Mouse (Mus musculus): ENCODE measurements around the gene Dctn2.

Gene Dctn2

GRCm38 (mm10) chr10:127266112-127267091 lies at the start of gene Dctn2:
Gene Dctn2, plus strand, starts transcription at chr10:127266368.
- in situ Hi-C loops (cut with MboI, MseI), result no loop called here

DNA sequence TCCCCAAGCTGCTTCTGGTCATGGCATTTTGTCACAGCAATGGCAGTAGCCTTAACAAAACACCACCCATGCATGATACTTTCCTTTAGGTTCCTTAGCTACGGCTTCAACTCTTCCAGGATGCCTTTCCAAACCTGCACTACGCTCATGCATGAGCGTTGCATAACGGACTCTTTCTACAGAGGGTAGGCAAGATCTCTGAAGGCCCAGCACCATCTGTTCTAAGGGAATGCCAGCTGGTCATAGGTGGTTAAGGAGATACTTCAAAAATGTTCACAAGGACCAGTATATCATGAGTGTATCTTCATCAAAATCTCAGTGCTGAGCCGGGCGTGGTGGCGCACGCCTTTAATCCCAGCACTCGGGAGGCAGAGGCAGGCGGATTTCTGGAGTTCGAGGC lies 49.7 kb upstream of the Dctn2 start:
- in situ Hi-C loops (cut with MboI, MseI), result no loop called here

DNA sequence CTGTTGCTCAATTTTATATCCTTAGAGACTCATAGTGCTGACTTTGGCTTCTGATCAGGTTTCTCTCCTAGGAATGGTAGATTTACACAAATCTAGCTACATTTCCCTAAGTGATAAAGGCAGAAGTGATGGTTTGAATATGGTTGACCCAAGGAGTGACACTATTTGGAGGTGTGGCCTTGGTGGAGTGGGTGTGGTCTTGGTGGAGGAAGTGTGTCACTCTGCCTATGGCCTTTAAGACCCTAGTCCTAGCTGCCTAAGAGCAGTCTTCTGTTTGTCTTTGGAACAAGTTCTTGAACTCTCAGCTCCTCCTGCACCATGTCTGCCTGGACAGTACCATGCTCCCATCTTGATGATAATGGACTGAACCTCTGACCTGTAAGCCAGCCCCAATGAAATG lies 49.0 kb upstream of the Dctn2 start:
- in situ Hi-C loops (cut with MboI, MseI), result no loop called here

DNA sequence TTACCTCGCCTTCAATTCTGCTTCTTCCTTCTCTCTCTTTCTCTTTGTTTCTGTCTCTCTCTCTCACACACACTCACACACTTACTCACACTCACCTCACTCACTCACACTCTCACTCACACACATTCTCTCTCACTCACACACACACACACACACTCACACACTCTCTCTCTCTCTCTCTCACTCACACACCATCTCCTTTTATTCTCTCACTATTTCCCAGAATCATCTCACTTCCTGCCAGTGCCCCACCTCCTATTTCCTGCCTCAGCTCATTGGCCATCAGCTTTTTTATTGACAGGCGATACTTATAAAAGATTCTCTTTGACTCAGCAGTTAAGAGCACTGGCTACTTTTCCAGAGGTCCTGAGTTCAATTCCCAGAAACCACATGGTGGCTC lies 47.8 kb upstream of the Dctn2 start:
- in situ Hi-C loops (cut with MboI, MseI), result no loop called here

DNA sequence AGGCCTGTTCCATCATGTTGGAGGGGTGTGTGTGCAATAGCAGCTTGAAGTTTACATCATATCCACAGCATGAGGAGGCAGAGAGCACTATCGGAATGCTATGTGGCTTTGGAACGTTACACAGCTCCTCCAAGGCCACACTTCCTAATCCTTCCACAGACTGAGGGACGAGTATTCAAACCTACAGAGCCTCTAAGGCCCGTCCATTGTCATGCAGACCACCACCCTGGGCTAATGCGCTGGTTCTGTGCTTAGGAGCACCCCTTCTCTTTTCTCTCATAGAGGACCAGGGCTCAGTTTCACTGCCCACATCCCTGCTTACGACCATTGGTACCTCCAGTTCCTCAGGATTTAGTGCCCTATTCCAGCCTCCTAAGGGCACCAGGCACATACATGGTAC lies 41.0 kb upstream of the Dctn2 start:
- in situ Hi-C loops (cut with MboI, MseI), result loop anchor here (5.0 kb wide), 1 partner anchor 103 kb away; the partner anchor contains the start of gene Os9

GRCm38 (mm10) chr10:127225732-127226131 lies 40.4 kb upstream of the Dctn2 start:
- in situ Hi-C loops (cut with MboI, MseI), result loop anchor here (5.0 kb wide), 1 partner anchor 103 kb away; the partner anchor contains the start of gene Os9

GRCm38 (mm10) chr10:127226318-127226895 lies 39.8 kb upstream of the Dctn2 start:
- in situ Hi-C loops (cut with MboI, MseI), result loop anchor here (5.0 kb wide), 1 partner anchor 104 kb away; the partner anchor contains the start of gene Os9

DNA sequence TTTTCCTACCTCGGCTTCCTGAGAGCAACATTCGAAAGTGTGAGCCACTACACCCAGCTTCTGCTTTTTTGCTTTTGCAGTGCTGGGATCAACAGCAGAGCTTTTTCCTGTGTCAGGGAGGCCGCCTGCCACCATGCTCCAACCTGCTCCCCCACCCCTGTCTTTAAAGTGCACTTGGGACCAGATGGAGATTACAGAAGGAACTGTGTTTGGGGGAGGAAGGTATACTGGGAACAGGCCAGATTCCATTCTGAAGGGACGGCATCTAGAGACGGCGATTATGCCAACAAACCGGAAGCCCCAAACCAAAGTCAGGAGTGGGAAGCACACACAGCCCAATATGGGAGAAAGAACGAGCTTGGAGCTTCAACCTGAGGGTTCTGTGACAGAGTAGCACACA lies 39.0 kb upstream of the Dctn2 start:
- in situ Hi-C loops (cut with MboI, MseI), result loop anchor here (5.0 kb wide), 1 partner anchor 105 kb away; the partner anchor contains the start of gene Os9

DNA sequence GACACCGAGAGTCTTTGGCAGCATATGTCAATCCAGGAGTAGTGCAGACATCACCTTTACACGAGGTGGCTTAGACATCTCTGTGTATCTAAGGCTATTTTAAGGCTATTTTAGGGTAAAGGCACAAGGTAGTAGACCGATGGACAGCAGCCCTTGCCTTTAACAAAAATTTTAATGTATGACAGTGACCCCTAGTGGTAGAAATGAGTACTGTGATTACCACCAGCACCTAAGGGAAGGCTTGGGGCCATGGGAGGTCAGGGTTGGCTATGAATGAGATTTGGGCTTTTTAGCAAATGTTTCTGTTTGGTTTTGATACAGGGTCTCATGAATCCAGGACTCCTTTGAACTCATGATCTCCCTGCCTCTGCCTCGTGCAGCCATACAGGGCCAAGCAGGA lies 37.3 kb upstream of the Dctn2 start:
- in situ Hi-C loops (cut with MboI, MseI), result loop anchor here (5.0 kb wide), 1 partner anchor 107 kb away; the partner anchor contains the start of gene Os9

DNA sequence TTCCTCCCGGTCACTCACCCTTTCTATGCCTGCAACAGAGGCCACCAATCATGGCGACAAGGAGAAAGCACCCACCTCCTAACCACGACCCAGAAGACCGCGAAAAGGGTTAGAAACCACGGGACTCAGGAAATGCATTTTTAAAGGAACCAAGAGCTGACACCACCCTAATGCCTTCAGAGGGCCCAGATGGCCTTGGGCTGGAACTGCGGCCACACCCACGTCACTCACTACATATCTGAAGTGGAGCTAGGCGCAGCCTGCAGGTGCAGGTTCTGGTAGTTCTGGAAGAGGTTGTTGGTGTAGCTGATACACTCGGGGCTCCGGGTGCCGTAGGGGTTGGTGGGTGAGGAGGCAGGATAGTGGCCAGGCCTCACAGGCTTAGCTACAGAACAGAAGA lies 35.5 kb upstream of the Dctn2 start:
- in situ Hi-C loops (cut with MboI, MseI), result no loop called here

DNA sequence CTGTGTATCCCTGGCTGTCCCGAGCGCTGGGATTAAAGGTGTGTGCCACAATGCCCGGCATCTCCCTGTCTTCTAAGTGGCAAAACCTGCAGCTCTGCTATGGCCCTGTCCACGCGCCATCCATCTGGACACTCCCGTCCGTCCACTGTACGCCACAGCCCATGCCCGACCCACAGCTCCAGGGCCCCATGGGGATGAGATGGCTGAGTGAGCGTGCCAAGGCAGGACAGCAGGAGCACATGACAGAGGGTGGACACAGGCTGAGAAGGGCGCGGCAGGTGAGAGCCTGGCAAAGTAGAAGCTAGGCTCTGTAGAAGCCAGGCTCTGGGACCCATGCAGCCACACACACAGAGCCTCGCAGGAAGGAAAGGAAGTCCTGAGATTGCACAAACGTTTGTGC lies 34.4 kb upstream of the Dctn2 start:
- in situ Hi-C loops (cut with MboI, MseI), result no loop called here

GRCm38 (mm10) chr10:127233141-127233540 lies 33.0 kb upstream of the Dctn2 start:
- in situ Hi-C loops (cut with MboI, MseI), result no loop called here

DNA sequence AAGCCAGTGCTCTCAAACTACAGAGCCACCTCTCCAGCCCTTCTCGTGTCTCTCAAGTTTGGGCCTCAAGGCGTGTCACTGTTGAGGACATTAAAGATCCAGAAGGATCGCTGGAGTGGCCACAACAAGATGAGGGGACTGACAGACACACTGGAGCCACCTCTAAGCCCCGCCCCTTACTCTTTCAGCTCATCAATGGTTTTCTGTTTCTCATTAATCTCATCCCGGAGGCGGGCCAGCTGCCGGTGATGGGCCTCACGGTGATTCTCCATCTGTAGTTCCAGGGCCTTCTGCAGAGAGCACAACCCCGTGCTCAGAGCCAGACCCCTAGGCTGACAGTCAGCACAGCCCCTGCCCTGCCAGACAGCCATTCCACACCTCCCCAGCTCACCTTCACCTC lies 29.6 kb upstream of the Dctn2 start:
- in situ Hi-C loops (cut with MboI, MseI), result no loop called here

DNA sequence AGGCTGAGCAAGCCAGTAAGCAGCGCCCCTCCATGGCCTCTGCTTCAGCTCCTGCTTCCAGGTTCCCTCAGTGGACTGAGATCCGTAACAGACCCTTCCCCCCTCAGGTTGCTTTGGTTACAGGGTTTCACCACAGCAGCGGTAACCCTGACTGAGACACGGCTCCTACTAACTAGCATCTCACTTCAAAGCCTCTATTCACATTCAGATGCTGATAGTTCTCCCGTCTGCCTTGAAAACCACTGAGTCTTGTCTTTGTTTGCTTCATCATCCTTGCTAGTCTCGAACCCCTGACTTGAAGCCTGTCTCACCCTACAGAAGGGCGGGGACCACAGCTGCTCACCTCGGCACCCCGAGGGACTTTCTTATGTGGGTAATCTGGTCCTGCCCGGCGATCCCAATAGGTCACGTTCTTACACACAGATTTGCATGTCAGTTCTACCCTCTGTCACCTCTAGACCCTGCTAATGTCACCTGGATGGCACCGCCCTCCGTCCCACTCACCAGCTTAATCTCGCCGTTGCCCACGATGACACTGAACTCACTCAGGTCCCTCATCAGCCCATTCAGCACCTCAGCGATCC lies 27.8 kb upstream of the Dctn2 start:
- in situ Hi-C loops (cut with MboI, MseI), result no loop called here

DNA sequence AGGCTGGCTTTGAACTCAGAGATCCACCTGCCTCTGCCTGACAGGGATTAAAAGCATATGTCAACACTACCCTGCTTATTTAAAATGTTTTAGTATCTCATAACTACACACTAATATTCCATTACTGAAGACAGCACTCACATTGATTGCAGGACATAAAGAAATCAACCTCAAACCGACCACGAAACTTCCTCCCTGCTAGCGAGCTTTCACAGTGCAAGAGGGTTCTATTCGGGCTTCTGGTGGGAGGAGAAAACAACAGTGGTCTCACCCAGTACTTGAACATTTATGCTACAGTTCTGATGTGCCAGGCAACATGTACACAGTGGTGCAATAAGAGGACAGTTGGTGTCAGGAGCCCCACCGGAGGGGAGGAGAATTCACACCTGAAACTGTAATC lies 15.4 kb upstream of the Dctn2 start:
- in situ Hi-C loops (cut with MboI, MseI), result no loop called here

DNA sequence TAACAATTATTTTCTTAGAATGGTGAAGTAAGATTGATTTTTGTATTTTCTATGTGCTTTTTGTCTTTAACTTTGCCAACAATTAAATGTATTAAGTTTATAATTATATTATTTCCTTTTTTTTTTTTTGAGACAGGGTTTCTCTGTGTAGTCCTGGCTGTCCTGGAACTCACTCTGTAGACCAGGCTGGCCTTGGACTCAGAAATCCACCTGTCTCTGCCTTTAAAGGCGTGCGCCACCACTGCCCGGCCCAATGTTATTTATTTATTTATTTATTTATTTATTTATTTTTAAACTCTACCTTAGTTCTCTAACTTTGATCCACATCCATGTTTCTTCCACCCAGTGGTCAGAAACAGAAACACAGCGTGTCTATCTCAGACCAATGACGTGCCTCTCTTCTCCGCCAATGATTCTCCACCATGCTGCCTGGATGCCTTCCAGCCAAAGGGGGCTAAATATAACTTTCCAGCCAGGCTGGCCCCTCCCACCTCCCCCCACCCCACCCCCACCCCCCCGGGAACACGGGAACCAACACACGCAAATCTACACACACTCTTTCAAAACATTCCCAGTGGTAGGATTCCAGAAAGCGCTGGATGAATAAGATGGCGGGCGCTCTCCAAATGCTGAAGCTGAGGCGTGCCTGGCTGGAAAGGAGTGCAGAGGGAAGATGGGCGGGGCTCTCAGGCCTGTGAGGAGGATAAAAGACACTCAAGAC lies 10.4 kb upstream of the Dctn2 start:
- in situ Hi-C loops (cut with MboI, MseI), result no loop called here

DNA sequence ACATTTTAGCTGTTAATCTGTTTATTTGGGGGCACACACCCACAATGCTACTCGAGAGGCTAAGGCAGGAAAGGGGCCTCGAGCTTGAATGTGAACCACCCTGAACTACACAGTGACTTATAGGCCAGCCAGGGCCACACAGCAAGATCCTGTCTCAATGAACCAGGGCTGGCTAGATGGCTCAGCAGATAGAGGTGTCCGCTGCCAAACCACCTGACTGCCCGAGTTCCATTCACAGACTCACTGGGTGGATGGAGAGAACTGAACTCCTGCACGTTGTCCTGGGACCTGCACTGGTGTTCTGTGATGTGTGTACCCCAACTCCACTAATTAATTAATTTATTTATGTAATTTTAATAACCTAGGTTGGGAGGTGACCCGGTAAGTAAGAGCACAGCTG lies 8.4 kb upstream of the Dctn2 start:
- in situ Hi-C loops (cut with MboI, MseI), result no loop called here

GRCm38 (mm10) chr10:127258489-127258888 lies 7.7 kb upstream of the Dctn2 start:
- in situ Hi-C loops (cut with MboI, MseI), result no loop called here

DNA sequence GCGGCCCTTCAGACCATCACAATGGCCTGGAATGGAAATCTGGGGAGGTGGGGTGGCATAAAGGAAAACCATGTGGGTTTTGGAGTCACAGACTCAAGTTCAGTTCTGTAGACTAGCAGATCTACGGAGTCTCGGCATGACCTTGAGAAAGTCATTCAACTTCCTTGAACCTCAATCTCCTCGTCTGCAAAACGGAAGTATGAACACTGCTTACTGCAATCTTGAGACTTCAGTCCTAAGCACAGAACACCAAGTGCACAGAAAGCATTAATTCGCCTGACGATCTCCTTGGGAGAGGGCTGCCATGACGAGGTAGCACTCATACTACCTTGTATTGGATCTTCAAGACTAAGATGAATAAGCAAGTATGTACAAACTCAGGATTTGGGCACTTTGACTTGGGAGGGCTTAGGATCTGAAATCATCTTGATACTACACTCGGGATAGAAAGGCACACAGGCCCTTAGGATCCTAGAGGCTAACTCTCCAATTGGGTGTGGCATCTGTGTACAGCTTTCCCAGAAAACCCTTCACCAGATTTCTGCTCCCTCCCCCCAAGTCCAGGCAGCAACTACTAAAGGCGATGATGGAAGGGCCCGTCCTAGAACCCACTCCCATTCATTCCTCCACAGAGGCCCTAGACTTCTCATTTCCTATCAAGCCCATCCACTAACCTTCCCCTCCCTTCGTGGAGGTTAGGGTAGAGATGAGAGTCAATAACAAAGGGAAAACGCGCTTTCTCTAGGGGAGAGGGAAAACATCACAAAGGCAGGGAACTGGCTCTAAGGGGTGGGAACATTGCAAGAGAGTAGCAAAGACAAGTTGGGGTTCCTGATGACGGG lies 4.2 kb upstream of the Dctn2 start:
- in situ Hi-C loops (cut with MboI, MseI), result no loop called here

- in situ Hi-C loops (cut with MboI, MseI), result no loop called here
Observed at GRCm38 (mm10) chr10:127262548-127263398, 3.4 kb upstream of the Dctn2 start, which contains the start of gene Kif5a. Gene Kif5a, minus strand, starts transcription at chr10:127263348.

Data from regulatory T cell (primary cell).